Mouse (Mus musculus): Measurements from ENCODE around the gene Ubc.
"Not testable (repeated sequence)": the region's sequence is repeated elsewhere in the genome, so short reads cannot be mapped to it uniquely, and the experiment has no call there.

The Ubc gene

DNA sequence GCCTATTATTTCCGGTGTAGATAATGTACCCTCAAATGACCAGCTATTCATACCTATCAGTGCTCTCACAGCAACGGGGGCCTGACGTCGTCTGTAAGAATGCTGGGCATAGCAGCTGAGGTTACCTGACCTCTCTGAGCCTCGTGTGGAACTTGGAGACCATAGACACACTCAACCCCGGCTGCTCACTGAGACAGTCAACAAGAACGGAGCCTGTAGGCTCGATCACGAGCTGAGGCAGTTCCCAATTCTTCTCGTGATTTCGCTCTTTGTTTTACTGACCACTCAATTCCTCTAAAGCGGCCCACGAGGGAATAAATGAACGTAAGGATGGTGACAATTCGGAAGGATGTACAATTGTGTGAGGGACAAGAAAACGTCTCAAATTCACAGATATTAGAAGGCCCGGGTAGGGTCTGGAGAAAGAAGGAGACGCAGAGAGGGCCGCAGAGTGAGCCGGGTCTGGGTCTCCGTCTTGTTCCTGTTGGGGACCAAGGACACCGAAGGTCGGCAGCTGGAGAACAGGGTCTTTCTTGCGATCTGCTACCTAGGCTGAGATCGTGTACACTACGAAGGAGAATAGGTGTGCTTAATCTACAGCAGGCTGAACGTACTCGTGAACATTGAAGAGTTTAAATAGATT is 15.0 kb upstream of the Ubc start:
- DNase-seq (ENCODE audit: low read depth, low spot score), result peak; percentile 76

DNA sequence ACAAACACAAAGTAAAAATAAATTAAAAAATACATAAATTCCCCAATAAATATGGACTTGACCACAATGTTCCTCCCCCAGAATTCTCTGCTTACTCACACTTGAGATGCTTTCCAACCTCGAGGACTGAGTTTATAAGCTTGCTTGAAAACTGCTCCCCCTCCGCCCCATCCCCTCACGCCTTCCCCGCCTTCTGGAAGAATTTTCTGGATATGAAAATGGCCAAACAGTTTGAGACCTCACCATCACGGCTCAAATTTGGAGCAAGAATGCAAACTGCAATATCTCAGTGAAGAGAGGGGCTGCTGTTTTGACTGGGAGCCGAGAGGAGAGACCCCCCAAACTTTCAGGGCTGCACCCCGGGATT is 14.5 kb upstream of the Ubc start:
- no peak for DNase-seq (ENCODE audit: low read depth, low spot score)

DNA sequence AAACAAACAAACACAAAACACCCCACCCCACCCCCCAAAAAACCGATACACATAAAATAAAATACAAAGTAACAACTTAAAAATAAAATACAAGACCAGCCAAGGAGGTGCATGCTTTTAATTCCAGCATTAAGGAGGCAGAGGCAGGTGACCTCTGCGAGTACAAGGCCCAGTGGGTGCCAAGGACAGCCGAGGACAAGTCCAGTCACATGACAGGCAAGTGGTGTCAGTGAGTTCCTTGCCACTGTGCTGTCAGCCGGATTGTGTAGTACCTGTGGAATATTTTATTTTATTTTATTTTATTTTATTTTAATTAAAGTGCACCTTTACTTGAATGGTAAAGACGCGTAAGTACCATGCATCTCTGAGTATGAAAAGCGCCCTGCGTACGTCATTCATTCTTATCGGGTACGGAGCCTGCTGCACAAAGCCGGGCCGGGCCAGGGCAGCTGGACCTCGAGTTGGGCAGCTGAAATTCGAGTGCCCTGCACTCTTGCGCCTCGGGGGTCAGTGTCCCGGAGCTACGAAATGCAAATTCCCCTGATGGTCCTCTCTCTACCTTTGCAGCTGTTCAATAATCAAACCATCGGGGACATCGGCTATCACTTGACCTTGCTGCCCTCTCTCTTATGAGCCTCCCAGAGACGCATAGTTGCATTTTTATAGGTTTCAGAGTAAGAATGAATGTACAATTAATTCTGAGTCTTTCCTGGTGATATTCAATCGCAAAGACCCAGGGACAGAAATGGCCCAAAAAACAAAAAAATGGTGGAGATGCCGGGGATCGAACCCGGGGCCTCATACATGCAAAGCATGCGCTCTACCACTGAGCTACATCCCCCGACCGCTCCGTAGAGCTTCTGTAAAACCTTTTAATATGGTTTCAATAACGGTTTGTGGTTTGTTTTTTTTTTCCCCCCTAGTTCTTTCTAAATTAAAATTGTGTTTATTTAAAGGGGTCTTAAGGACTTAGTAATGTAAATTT is 13.8 kb upstream of the Ubc start:
- DNase-seq (ENCODE audit: low read depth, low spot score), result peak; percentile 67

DNA sequence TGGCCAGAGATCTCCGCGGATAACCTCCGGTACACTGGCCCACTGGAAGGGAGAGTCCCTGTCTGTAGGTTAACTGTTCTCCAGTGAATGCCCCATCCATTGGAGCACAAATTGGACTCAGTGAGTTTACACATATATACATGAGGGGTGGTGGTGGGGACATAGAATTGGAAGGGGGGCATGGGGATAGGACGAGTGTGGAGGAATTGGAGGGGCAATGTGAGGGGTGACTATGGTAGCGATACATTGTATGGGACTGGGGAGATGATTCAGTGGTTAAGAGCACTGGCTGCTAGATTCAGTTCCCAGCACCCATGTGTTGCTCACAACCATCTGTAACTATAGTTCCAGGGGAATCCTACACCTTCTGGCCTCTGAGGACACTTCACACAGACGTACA is 13.0 kb upstream of the Ubc start:
- DNase-seq (ENCODE audit: low read depth, low spot score), result no peak

DNA sequence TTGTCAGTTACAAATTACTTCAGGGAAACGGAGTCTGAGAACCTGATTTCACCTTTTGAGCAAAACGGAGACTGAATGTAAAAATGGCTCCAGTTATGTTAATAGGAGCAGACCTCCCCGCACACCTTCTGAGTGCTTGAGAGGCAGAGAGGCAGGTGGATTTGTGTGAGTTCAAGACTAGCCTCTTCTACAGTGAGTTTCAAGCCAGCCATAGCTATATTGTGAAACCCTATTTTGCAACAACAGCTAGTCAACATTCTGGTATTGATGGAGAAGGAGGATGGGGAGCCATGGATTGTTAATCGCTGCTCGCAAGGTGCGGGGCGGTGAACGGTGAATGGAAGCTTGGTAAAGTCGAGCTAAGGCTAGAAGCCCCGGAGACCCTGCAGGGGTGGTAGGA is 12.5 kb upstream of the Ubc start:
- no peak for DNase-seq (ENCODE audit: low read depth, low spot score)

DNA sequence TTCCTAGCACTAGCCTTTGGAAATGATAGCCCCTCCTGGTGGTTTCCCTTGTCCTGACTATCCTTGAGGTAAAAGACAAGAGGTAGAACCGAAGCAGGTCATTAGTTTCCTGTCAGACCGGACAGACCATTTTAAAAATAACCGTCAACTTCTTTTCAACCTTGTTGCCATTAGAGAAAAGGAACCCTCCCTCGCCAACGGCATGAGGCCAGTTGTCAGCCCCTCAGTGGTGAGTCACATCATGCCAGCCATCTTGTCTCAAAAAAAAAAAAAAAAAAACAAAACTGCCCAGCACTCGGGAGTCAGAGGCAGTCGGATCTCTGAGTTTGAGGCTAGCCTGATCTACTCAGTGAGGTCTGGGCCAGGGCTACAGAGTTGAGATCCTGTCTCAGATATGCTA is 10.9 kb upstream of the Ubc start:
- no peak for DNase-seq (ENCODE audit: low read depth, low spot score)

DNA sequence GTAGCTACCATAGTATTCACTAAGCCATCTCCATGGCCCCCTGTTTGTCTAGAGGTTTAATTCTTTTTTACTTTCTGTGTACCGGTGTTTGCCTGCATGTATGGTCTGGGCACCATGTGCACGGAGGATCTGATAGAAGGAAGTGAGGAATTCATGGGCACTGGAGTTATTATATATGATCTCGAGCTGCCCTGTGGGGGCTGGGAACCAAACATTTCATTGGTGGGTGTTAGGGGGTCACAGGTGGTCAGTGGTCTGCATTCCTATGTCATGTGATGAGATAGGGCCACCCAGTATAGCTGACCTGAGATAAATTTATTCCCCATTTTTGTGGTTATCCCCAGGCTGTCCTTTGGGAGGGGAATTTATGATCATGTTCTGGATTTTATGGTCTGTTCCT is 5.0 kb upstream of the Ubc start:
- no peak for DNase-seq (ENCODE audit: low read depth, low spot score)

DNA sequence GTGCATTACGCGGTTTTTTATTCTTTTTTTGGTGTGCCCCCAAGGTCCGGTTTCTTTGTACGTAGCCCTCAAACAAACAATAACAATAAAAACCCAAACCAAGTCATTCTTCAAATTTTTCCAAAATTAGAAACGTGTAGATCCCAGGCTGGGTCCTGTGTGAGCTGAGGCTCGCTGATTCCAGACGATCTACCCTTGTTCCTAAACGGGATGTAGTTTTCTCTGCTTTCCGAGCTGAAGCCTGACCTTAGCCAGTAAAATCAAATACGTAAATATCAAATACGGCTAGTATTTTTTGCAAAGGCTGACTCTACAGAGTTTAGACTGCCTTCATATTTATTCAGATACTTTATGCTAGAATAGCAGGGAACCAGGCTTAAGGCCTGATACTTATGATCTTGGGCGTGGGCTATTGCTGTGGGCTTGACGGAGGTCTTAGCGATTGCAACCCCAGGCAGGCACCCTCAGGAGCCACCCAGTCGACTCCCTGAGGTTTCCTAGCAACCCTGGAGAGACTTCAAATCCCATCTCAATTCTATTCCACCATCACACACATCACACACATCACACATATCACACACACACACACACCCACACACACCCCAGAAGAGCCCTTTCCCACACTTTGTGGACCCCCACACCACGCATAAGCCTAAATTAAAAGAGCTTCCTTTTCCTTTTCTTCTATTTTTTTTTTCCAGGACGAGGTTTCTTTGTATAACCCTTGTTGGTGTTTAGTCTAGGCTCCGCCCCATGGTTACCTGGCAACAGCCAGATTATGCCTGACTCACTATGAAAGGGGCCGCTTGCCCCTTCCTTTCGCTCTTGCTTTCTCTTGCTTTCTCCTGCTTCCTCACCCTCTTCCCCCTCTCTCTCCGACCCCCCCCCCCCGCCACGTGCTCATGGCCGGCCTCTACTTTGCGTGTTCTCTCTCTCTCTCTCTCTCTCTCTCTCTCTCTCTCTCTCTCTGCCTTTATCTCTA is 3.9 kb upstream of the Ubc start:
- DNase-seq (ENCODE audit: low read depth, low spot score), result peak; percentile 90

DNA sequence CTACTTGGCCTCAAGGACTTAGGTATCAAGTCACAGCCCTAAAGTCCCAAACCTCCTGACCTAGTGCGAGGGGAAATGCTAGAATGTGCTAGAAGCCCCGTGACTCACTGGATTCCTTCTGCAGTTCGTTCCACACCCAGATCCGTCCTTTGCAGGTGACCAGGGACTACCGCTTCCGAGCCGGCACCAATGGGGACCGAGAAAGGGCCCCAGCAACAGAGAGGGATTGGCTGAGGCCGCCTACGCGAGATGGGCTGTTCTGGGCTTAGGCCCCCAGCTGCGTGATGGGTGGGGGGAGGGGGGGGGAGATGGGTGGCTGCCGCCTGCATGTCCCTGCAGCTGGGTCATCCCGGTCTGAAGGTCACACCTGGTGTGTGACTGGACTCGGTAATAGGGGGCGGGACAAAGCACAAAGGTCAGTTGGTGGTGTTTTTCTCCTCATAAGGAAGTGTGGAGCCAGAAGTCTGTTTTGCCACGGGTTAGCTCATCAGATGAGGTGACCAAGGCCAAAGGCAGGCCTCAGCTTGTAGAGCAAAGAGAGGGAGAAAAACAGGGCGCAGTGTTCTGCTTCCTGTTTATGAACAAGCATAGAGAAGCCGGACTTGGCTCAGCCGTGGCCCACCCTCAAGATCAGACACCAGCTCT is 3.1 kb upstream of the Ubc start:
- peak; percentile 99 for DNase-seq (ENCODE audit: low read depth, low spot score)

DNA sequence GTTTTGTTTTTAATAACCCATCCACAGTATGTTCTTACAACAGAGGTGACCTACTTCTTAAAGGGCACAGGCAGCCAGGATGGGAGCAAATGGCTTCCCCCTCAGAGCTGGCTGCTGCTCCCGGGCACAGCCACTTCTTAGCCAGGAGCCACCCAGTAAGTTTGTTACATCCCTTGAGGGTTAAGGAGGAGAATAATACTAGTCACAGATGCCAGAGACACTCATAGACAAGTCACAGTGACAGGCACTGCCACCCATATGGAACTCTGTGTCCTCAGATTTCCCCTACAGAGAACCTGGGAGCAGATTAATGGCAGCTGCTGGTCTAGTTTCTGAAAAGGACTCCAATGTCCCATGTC is 2.6 kb upstream of the Ubc start:
- DNase-seq (ENCODE audit: low read depth, low spot score), result no peak

DNA sequence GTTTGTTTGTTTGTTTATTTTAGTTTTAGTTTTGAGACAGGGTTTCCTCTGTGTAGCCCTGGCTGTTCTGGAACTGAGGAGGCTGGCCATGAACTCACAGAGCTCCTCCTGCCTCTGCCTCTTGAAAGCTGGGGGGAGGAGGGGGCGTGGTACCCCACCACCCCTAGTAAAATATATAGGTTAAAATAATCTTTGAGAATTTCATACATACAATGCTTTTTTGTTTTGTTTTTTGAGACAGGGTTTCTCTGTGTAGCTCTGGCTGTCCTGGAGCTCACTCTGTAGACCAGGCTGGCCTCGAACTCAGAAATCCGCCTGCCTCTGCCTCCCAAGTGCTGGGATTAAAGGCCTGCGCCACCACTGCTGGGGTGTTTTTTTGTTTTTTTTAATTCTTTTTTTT is 2.2 kb upstream of the Ubc start:
- not testable (repeated sequence) for DNase-seq (ENCODE audit: low read depth, low spot score)

DNA sequence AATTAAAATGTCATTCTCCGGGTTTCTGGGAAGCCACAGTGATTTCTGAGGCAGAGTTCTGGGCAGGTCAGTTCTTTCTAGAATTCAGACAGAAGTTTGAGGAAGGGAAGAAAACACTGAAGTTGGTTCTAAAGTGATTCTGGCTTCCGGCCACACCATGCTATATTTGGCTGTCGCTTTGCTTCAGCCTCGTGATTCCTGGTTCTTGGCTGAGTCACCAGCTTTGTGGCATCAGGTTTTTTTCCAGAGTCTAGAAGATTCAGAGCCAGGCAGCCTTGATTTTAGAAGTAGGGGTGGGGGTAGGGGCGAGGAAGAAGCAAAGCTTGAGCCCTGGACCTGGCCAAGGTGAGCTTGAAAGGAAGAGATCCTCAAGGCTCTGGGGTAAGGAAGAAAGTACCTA is 1.6 kb upstream of the Ubc start:
- DNase-seq (ENCODE audit: low read depth, low spot score), result peak; percentile 97

DNA sequence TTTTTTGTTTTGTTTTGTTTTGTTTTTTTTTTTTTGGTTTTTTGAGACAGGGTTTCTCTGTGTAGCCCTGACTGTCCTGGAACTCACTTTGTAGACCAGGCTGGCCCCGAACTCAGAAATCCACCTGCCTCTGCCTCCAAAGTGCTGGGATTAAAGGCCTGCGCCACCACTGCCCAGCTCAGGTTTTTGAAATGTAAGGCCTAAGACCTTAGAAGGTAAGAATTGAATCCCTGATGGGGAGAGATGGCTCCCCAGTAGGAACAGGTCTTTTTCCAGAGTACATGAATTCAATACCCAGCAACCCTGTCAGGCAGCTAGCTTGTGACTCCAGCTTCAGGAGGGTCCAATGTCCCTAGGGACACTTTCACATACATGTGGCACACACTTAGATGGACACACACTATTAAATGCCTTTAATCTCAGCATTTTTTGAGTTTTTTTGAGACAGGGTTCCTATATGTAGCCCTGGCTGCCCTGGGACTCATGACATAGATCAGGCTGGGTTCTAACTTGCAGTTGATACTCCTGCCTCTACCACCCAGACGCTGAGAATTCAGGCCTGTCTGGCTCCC is 990 bp upstream of the Ubc start:
- no peak for DNase-seq (ENCODE audit: low read depth, low spot score)

DNA sequence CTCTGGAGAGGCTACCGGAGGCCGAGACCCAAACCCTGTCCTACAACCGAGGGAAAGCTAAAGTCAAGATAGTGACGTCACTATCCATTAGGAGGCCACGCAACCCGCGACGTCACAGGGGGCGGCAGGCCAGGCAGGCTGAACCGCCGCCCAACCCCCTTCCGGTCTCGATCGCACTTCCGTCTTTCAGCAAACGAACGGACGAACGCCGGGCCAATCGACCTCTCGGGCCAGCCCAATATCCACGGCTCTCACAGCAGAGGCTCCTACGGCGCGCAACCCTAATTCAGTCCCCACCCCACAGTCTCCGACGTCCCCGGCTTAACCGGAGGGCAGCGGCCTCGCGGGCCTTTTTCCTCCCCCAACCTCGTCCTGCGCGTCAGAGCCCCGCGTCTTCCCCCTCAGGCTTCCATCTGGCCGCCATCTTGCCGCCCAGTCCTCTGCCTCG is 847 bp downstream of the Ubc start, which contains the start of gene Gm10382:
TSS of gene Gm10382 (plus strand) at position 192 of the 448 bp plus-strand sequence.
- DNase-seq (ENCODE audit: low read depth, low spot score), result peak; percentile 84

DNA sequence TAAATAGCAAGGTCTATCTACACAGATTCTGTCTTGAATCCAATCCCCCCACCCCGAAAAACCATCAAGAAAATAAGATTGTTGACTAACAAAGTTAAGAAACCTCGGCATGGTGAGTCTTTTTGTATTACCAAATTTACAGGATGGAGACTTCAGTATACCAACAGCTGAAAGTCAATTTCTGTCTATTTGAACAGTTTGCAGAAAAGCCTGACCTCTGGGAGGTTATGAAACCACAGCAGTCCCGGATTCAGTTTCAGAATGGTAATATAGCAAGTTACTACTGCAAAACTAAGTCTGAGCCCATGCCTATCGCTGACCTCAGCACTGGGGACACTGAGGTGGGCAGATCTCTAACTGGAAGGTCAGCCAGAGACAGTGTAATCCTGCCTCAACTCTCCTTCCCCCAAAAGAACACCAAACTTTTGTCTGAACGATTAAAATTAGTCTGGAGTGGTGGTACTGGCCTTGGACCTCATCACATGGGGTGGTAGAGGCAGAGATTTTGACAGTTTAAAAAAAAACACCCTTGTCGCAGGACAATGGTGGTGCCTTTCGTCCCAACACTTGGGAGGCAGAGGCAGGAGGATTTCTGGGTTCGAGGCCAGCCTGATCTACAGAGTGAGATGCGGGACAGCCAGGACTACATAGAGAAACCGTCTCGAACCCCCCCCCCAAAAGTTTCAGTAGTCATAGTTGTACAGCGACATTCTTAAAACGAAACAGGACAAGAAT is 1.5 kb downstream of the Ubc start:
- DNase-seq (ENCODE audit: low read depth, low spot score), result no peak

DNA sequence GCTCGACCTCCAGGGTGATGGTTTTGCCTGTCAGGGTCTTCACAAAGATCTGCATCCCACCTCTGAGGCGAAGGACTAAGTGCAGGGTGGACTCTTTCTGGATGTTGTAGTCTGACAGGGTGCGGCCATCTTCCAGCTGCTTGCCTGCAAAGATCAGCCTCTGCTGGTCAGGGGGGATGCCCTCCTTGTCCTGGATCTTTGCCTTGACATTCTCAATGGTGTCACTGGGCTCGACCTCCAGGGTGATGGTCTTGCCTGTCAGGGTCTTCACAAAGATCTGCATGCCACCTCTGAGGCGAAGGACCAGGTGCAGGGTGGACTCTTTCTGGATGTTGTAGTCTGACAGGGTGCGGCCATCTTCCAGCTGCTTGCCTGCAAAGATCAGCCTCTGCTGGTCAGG is 2.7 kb downstream of the Ubc start:
- not testable (repeated sequence) for DNase-seq (ENCODE audit: low read depth, low spot score)

DNA sequence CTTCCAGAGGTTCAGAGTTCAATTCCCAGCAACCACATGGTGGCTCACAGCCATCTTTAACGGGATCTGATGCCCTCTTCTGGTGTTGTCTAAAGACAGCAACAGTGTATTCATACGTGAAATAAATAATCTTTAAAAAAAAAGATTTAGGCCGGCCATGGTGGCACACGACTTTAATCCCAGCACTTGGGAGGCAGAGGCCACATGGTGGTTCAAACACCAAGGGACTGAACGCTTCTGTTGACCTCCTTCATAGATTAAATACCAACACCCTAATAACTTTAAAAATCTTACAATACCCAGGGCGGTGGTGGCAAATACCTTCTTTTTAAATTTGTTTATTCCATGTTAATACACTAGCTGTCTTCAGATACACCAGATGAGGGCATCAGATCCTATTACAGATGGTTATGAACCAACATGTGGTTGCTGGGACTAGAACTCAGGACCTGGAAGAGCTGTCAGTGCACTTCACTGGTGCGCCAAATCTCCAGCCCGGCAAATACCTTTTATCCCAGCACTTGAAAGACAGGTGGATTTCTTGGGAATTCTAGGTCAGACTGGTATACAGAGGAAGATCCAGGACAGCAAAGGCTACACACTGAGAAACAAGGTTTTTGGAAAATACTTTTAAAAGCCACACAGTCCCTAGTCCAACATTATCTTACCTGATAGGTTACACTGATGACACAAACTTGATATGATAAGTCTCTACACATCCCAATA is 4.6 kb downstream of the Ubc start:
- DNase-seq (ENCODE audit: low read depth, low spot score), result no peak

DNA sequence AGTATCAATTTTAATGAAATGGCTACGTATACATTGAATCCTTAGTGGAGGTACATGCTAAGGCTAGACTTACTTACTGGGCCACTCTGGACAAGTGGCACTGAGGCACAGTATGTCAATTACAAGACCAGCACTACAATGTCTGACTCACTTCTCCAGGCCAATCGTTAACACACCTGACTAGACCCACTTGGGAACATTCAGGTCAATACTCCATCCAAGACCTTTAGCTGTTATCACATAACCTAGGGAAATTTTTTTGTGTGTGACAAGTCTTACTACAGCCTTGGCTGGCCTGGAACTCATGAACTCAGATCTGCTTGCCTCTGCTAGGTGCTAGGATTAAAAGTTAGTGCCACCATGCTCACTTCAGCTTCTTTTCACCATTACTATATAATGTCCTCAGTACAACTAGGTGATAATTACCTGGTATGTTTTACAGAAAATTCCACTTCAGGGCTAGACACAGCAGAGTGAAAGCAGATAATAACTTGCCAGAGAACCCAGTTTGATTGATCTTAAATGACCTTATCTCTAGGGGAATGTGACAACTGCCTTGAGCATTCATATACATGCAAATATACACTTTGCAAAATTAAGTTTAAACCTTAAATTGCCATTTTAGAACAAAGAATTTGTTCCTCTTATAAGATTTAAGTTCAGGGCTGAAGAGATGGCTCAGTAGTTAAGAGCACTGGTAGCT is 5.3 kb downstream of the Ubc start:
- DNase-seq (ENCODE audit: low read depth, low spot score), result no peak
